In the genomic region with DNA sequence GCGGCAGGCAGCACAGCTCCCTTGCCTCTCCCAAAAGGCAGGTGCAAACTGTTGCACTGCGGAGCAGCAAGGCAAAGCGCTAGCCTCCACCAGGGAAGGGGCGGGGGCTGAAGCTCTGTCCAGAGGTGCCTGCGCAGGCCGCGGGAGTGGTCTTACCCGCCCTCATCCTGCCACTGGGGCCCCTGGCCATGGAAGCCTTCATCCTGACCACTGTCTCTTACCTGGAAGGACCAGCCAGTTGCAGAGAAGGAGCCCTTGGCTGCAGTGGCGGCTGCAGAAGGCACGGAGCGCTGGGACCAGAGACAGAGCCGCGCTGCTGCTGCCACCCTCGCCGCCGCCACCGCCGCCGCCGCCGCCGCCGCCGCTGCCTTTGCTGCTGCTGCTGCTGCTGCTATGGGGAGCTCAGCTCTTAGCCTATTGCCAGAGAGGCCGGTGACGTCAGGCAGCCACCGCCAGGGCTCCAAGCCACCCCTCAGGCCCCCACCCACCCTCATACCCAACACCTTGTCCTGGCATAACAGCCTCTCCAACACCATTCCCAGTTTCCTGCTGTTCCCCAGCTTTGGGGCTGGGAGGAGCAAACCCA, we compare ENCODE assay signal across 9 mouse cellular contexts. TPM values are rescaled to one million over a fixed set of nuclear protein-coding genes. Genes with fewer than 3 reads are reported as not detected.
A peak's percentile ranks its signal among the peaks of the same experiment; 100 is the strongest.
DNase-seq lines count a peak whose midpoint lies in the region; ATAC-seq and TF ChIP-seq lines count a peak whose summit lies in the region.
"Had no signal": no experiment of that assay in that cellular context is flagged by ENCODE, and none has a peak within 500 bp of the region (broad histone marks: within the 10 kb centered on the region; RNA-seq: fewer than 3 reads in every experiment).

A gene (minus strand): TSS at position 419 of the 586 bp plus-strand sequence.

- peaks cover 35% of the 10 kb centered on the region for H3K27me3 ChIP-seq in kidney, postnatal 0 days (ENCODE audit: insufficient read depth, low read length)
- H3K27me3 ChIP-seq in embryonic facial prominence, embryonic 10.5 days (replicated peaks; ENCODE audit: low read depth, poor library complexity, severe bottlenecking) = peaks cover 60% of the 10 kb centered on the region
- peaks cover 53% of the 10 kb centered on the region for H3K27me3 ChIP-seq in neural tube, embryonic 13.5 days

- no peaks in the 10 kb centered on the region for H3K9me3 ChIP-seq in kidney, postnatal 0 days (replicated peaks; ENCODE audit: low read length)
- no peaks in the 10 kb centered on the region for H3K9me3 ChIP-seq in embryonic facial prominence, embryonic 10.5 days
- no peaks in the 10 kb centered on the region for H3K9me3 ChIP-seq in neural tube, embryonic 13.5 days

- DNase-seq in kidney, postnatal 0 days (ENCODE audit: low spot score) = peak; percentile 8
- no peak for DNase-seq in kidney, adult 9 months
- DNase-seq in embryonic facial prominence, embryonic 10.5 days (ENCODE audit: low spot score) = peak; percentile 69
- DNase-seq in heart, postnatal 4 days = peak; percentile 9
- DNase-seq in left cerebral cortex, postnatal 14 days (ENCODE audit: low spot score in 2 of 2) = peak; percentile 73 to 76
- DNase-seq in ovary, postnatal 14 days (ENCODE audit: low spot score) = no peak
- DNase-seq in urinary bladder, postnatal 14 days (ENCODE audit: low spot score) = no peak

- H3K4me2 ChIP-seq in kidney, postnatal 0 days (ENCODE audit: low read length) = peak within 1 kb of the TSS; percentile 56
- H3K4me2 ChIP-seq in neural tube, embryonic 13.5 days = peak within 1 kb of the TSS; percentile 91

- intact Hi-C loops in left cerebral cortex, postnatal 14 days (cut with DNase I) = loop anchor here (5.0 to 10.0 kb wide), 5 partner anchors 178 to 535 kb away; no protein-coding TSS in a partner anchor

- H3K9ac ChIP-seq in kidney, postnatal 0 days (ENCODE audit: low read depth, low read length) = no peak within 1 kb of the TSS
- H3K9ac ChIP-seq in neural tube, embryonic 13.5 days = peak within 1 kb of the TSS; percentile 85

- no peak for ATAC-seq in kidney, postnatal 0 days (replicated peaks; ENCODE audit: low FRiP score, low read depth)
- peak; percentile 88 for ATAC-seq in neural tube, embryonic 13.5 days (ENCODE audit: low read depth)

- TF ChIP-seq CTCF in kidney, postnatal 0 days (IDR thresholded peaks at IDR 0.05; ENCODE audit: low read depth) = no peak

- H3K36me3 ChIP-seq in kidney, postnatal 0 days (ENCODE audit: insufficient read depth, low read length) = no peaks in the 10 kb centered on the region
- no peaks in the 10 kb centered on the region for H3K36me3 ChIP-seq in embryonic facial prominence, embryonic 10.5 days (replicated peaks)
- H3K36me3 ChIP-seq in neural tube, embryonic 13.5 days = no peaks in the 10 kb centered on the region

- H3K4me1 ChIP-seq in kidney, postnatal 0 days (replicated peaks; ENCODE audit: insufficient read depth, low read length) = peaks cover 5% of the 10 kb centered on the region; the same call in 1 of the 2 replicates
- peaks cover 24% of the 10 kb centered on the region for H3K4me1 ChIP-seq in embryonic facial prominence, embryonic 10.5 days
- H3K4me1 ChIP-seq in neural tube, embryonic 13.5 days (replicated peaks) = peaks cover 26% of the 10 kb centered on the region

- peak within 1 kb of the TSS; percentile 28 for H3K4me3 ChIP-seq in kidney, postnatal 0 days (replicated peaks; ENCODE audit: low read depth, low read length)
- peak within 1 kb of the TSS; percentile 64 for H3K4me3 ChIP-seq in embryonic facial prominence, embryonic 10.5 days
- peak within 1 kb of the TSS; percentile 68 for H3K4me3 ChIP-seq in neural tube, embryonic 13.5 days

- 0% methylated on average over 27 of the region's 27 CpGs for WGBS in kidney, postnatal 0 days
- WGBS in embryonic facial prominence, embryonic 10.5 days = under 1% methylated on average over 27 of the region's 27 CpGs
- WGBS in neural tube, embryonic 13.5 days = 0% methylated on average over 24 of the region's 27 CpGs

- H3K27ac ChIP-seq in kidney, postnatal 0 days = no peak within 1 kb of the TSS
- peak within 1 kb of the TSS; percentile 20; the same call in 1 of the 2 replicates for H3K27ac ChIP-seq in embryonic facial prominence, embryonic 10.5 days (replicated peaks)
- H3K27ac ChIP-seq in neural tube, embryonic 13.5 days (replicated peaks) = peak within 1 kb of the TSS; percentile 81

RNA-seq across cellular contexts. Expression of the gene that starts here (rescaled TPM):
- 0.05 and 0.07 TPM in 2 replicates for polyA plus RNA-seq in kidney, postnatal 0 days (2015; fragmentation: Nextera tagmentation; extraction: Ambion mirVana)
- 0.24 and 0.25 TPM in 2 replicates for polyA plus RNA-seq in embryonic facial prominence, embryonic 10.5 days (2016; fragmentation: Nextera tagmentation; extraction: Ambion mirVana)
- 1 to 10 TPM; 1.8 to 2.9 TPM for total RNA-seq in heart, postnatal 4 days (2021)
- total RNA-seq in left cerebral cortex, postnatal 14 days (2021) = 100 to 1,000 TPM; 168 to 181 TPM
- polyA plus RNA-seq in neural tube, embryonic 13.5 days (2015; fragmentation: Nextera tagmentation; extraction: Ambion mirVana) = 32.3 and 36.0 TPM in 2 replicates
- total RNA-seq: liver, adult 2 months had no signal
- polyA plus RNA-seq: liver, adult 2 months had no signal

Comparison
In these comparisons a context has a peak if more than half of its experiments do, and no peak if none do; other contexts are left out.
1. RNA of the gene that starts here (total RNA-seq): 168 to 181 TPM in left cerebral cortex, postnatal 14 days; 1.8 to 2.9 TPM in heart, postnatal 4 days; every median in the first group is over 10 times any median in the second.
2. RNA of the gene that starts here (polyA plus RNA-seq): 32.3 to 36.0 TPM in neural tube, embryonic 13.5 days; 0.24 to 0.25 TPM in embryonic facial prominence, embryonic 10.5 days and 0.05 to 0.07 TPM in kidney, postnatal 0 days; every median in the first group is over 10 times any median in the second.
3. Peak in DNase-seq, H3K4me3 ChIP-seq and H3K4me2 ChIP-seq in kidney, postnatal 0 days; RNA of the gene not detected or under 1 TPM.
4. Peak in DNase-seq, H3K4me3 ChIP-seq and H3K27ac ChIP-seq in embryonic facial prominence, embryonic 10.5 days; RNA of the gene not detected or under 1 TPM.
5. DNase-seq: peak in heart, postnatal 4 days (single experiment) and left cerebral cortex, postnatal 14 days (2 of 2); none in kidney, adult 9 months (single experiment), ovary, postnatal 14 days (single experiment) and urinary bladder, postnatal 14 days (single experiment).
6. Peak in every context shown above with its lines, with median percentiles within 50 percentile points of each other: H3K4me3 ChIP-seq.